Mouse (Mus musculus) heart, embryonic 16.5 days (tissue): Measurements from ENCODE around the gene Tmprss2. TPM values are rescaled to one million over a fixed set of nuclear protein-coding genes. Genes with fewer than 3 reads are reported as not detected.
"Not testable (repeated sequence)": the region's sequence is repeated elsewhere in the genome, so short reads cannot be mapped to it uniquely, and the experiment has no call there.

ENCODE experiments used
- ATAC-seq: fragments of 200-750 bp; cut with Nextera tagmentation; replicated peaks from 2 replicates; pipeline ENCODE4 v1.8.0; 2017; ENCODE audit warnings: moderate number of reproducible peaks; ENCODE audit not compliant: insufficient read depth, low FRiP score; ENCODE audit errors: extremely low read depth
- H3K27ac ChIP-seq: fragments of 300-500 bp; sonication (generic); 2 replicates; pipeline ENCODE4 v1.5.1; 2014; ENCODE audit warnings: mild to moderate bottlenecking, low read length, control low read depth, moderate library complexity
- H3K27me3 ChIP-seq: fragments of 300-500 bp; sonication (generic); 2 replicates; pipeline ENCODE4 v1.6.1; 2014; ENCODE audit warnings: low read length, mixed read lengths; ENCODE audit not compliant: control insufficient read depth, insufficient read depth
- H3K36me3 ChIP-seq: fragments of 300-500 bp; sonication (generic); 2 replicates; pipeline ENCODE4 v1.6.1; 2014; ENCODE audit not compliant: control insufficient read depth, insufficient read depth
- H3K4me1 ChIP-seq: fragments of 300-500 bp; sonication (generic); 2 replicates; pipeline ENCODE4 v1.6.1; 2014; ENCODE audit warnings: low read length, mixed read lengths; ENCODE audit not compliant: control insufficient read depth, insufficient read depth
- H3K4me2 ChIP-seq: fragments of 300-500 bp; sonication (generic); 2 replicates; pipeline ENCODE4 v1.6.1; 2014; ENCODE audit warnings: low read depth, mild to moderate bottlenecking, control low read depth, low read length
- H3K4me3 ChIP-seq: fragments of 300-500 bp; sonication (generic); 2 replicates; pipeline ENCODE4 v1.5.1; 2014; ENCODE audit warnings: mild to moderate bottlenecking, control low read depth, low read length
- H3K9ac ChIP-seq: fragments of 300-500 bp; sonication (generic); 2 replicates; pipeline ENCODE4 v1.6.1; 2014; ENCODE audit warnings: low read length, control low read depth
- H3K9me3 ChIP-seq: fragments of 300-500 bp; sonication (generic); replicated peaks from 2 replicates; pipeline ENCODE4 v1.6.1; 2016; ENCODE audit warnings: low read length; ENCODE audit not compliant: control insufficient read depth
- WGBS: fragments of 180-500 bp; shearing (Covaris S2); extraction: QIAGEN DNeasy Blood & Tissue Kit; methylation state at CpG from one replicate; pipeline ENCODE4 v1.1.7; 2014; 5-methylcytosine and 5-hydroxymethylcytosine counted together
- polyA plus RNA-seq: library from polyadenylated mRNA; unstranded; fragments of >200 nt; fragmentation: Nextera tagmentation; extraction: Ambion mirVana; gene quantifications from 2 replicates; pipeline ENCODE4 v1.2.1, GENCODE M21; 2015

Tmprss2 gene
- polyA plus RNA-seq, 1 experiment from 2014 or later, result 0.72 TPM

GRCm38 (mm10) chr16:97600591-97600990, 10.4 kb downstream of the Tmprss2 start:
- Histone ChIP-seq H3K27me3 (no peaks in the 10 kb centered on the region; the same call in 1 of the 2 replicates), H3K4me1 (no peaks in the 10 kb centered on the region), H3K4me3 (no peak overlapping the region), H3K9me3 (no peaks in the 10 kb centered on the region), H3K4me2 (no peak overlapping the region), H3K27ac (no peak overlapping the region), H3K9ac (no peak overlapping the region), H3K36me3 (no peaks in the 10 kb centered on the region)
- no peak for ATAC-seq
- WGBS, result 68% methylated on average over 2 of the region's 2 CpGs

GRCm38 (mm10) chr16:97598046-97598445, 12.9 kb downstream of the Tmprss2 start:
- H3K27me3 ChIP-seq, result no peaks in the 10 kb centered on the region; the same call in 1 of the 2 replicates
- no peaks in the 10 kb centered on the region for H3K9me3 ChIP-seq
- no peak for ATAC-seq
- H3K4me1 ChIP-seq, result no peaks in the 10 kb centered on the region
- no peak overlapping the region for H3K27ac ChIP-seq
- no peak overlapping the region for H3K4me3 ChIP-seq
- H3K36me3 ChIP-seq, result no peaks in the 10 kb centered on the region
- no peak overlapping the region for H3K4me2 ChIP-seq
- WGBS, result 89% methylated on average over 2 of the region's 2 CpGs
- H3K9ac ChIP-seq, result no peak overlapping the region

GRCm38 (mm10) chr16:97593816-97594509, 17.0 kb downstream of the Tmprss2 start:
- no peak for ATAC-seq
- Histone ChIP-seq H3K27me3 (no peaks in the 10 kb centered on the region), H3K27ac (no peak overlapping the region), H3K4me3 (no peak overlapping the region), H3K9ac (no peak overlapping the region), H3K9me3 (no peaks in the 10 kb centered on the region), H3K36me3 (no peaks in the 10 kb centered on the region), H3K4me1 (no peaks in the 10 kb centered on the region), H3K4me2 (no peak overlapping the region)
- WGBS, result 53% methylated on average over 4 of the region's 4 CpGs

GRCm38 (mm10) chr16:97593057-97593456, 17.9 kb downstream of the Tmprss2 start:
- H3K36me3 ChIP-seq, result no peaks in the 10 kb centered on the region
- 25% methylated on average over 1 of the region's 1 CpGs for WGBS
- no peak overlapping the region for H3K4me2 ChIP-seq
- no peak overlapping the region for H3K27ac ChIP-seq
- no peak for ATAC-seq
- H3K4me1 ChIP-seq, result no peaks in the 10 kb centered on the region
- H3K9me3 ChIP-seq, result no peaks in the 10 kb centered on the region
- H3K9ac ChIP-seq, result no peak overlapping the region
- no peak overlapping the region for H3K4me3 ChIP-seq
- H3K27me3 ChIP-seq, result no peaks in the 10 kb centered on the region

- no peaks in the 10 kb centered on the region for H3K27me3 ChIP-seq
- no peak overlapping the region for H3K9ac ChIP-seq
- H3K4me2 ChIP-seq, result no peak overlapping the region
- H3K4me3 ChIP-seq, result no peak overlapping the region
- ATAC-seq, result no peak
- no peaks in the 10 kb centered on the region for H3K4me1 ChIP-seq
- 89% methylated on average over 2 of the region's 2 CpGs for WGBS
- no peaks in the 10 kb centered on the region for H3K36me3 ChIP-seq
- no peak overlapping the region for H3K27ac ChIP-seq
- H3K9me3 ChIP-seq, result no peaks in the 10 kb centered on the region
Measured at GRCm38 (mm10) chr16:97591512-97591911, 19.5 kb downstream of the Tmprss2 start.

GRCm38 (mm10) chr16:97582876-97583275, 28.1 kb downstream of the Tmprss2 start:
- not testable (repeated sequence) for ATAC-seq, H3K27me3 ChIP-seq, H3K4me3 ChIP-seq, H3K9ac ChIP-seq, H3K9me3 ChIP-seq, H3K36me3 ChIP-seq, H3K4me1 ChIP-seq, H3K27ac ChIP-seq, H3K4me2 ChIP-seq
- 72% methylated on average over 1 of the region's 1 CpGs for WGBS

GRCm38 (mm10) chr16:97569426-97569825, 41.6 kb downstream of the Tmprss2 start:
- no peak for ATAC-seq
- 35% methylated on average over 1 of the region's 1 CpGs for WGBS
- no peak overlapping the region for H3K9ac ChIP-seq

GRCm38 (mm10) chr16:97568662-97569061, 42.3 kb downstream of the Tmprss2 start:
- Histone ChIP-seq H3K36me3 (no peaks in the 10 kb centered on the region), H3K4me2 (no peak overlapping the region), H3K9me3 (no peaks in the 10 kb centered on the region), H3K9ac (no peak overlapping the region), H3K4me3 (no peak overlapping the region), H3K27me3 (no peaks in the 10 kb centered on the region), H3K4me1 (no peaks in the 10 kb centered on the region), H3K27ac (no peak overlapping the region)
- ATAC-seq, result no peak
- 53% methylated on average over 9 of the region's 9 CpGs for WGBS

More at GRCm38 (mm10) chr16:97569426-97569825, 41.6 kb downstream of the Tmprss2 start:
- Histone ChIP-seq H3K4me3 (no peak overlapping the region), H3K9me3 (no peaks in the 10 kb centered on the region), H3K27ac (no peak overlapping the region), H3K27me3 (no peaks in the 10 kb centered on the region), H3K4me1 (no peaks in the 10 kb centered on the region), H3K36me3 (no peaks in the 10 kb centered on the region), H3K4me2 (no peak overlapping the region)

GRCm38 (mm10) chr16:97544340-97544739, 66.7 kb downstream of the Tmprss2 start:
- Histone ChIP-seq H3K27ac (no peak overlapping the region), H3K4me2 (no peak overlapping the region), H3K4me1 (no peaks in the 10 kb centered on the region), H3K27me3 (no peaks in the 10 kb centered on the region), H3K36me3 (0 out of 2 replicates have a peak, but pooled peaks cover 2% of the 10 kb centered on the region), H3K9me3 (peaks cover 3% of the 10 kb centered on the region; the same call in 1 of the 2 replicates), H3K9ac (no peak overlapping the region), H3K4me3 (no peak overlapping the region)
- WGBS, result 65% methylated on average over 4 of the region's 4 CpGs
- no peak for ATAC-seq
